Mouse (Mus musculus) liver, adult 2 months (tissue): ENCODE measurements at regions not wholly inside any gene's neighbourhood (a gene's known extent, or its start where the extent isn't known, plus 50 kb on each side); places are given as distances from the start of the nearest gene placed in this dataset.

Experiments
- DNase-seq: peaks from one replicate; pipeline ENCODE4 v3.0.0-alpha.2; 2011; ENCODE audit warnings: low read depth, low spot score; ENCODE audit errors: extremely low read depth
- H3K27ac ChIP-seq: fragments of 200-500 bp; replicated peaks from 2 replicates; pipeline ENCODE4 v1.5.1; 2012; ENCODE audit warnings: low read depth, mild to moderate bottlenecking, control low read depth, inconsistent platforms, low read length; ENCODE audit not compliant: insufficient read depth
- H3K27me3 ChIP-seq: fragments of 200-500 bp; 2 replicates; pipeline ENCODE4 v1.6.1; 2012; ENCODE audit warnings: mild to moderate bottlenecking, moderate library complexity, low read length, inconsistent platforms; ENCODE audit not compliant: control insufficient read depth, insufficient read depth
- H3K36me3 ChIP-seq: fragments of 200-500 bp; 2 replicates; pipeline ENCODE4 v1.6.1; 2012; ENCODE audit warnings: low read length, inconsistent platforms; ENCODE audit not compliant: control insufficient read depth, insufficient read depth
- H3K4me1 ChIP-seq: fragments of 200-500 bp; 2 replicates; pipeline ENCODE4 v1.6.1; 2011; ENCODE audit warnings: low read length; ENCODE audit not compliant: control insufficient read depth, insufficient read depth
- H3K4me3 ChIP-seq: fragments of 200-500 bp; 2 replicates; pipeline ENCODE4 v1.5.1; 2011; ENCODE audit warnings: low read depth, mild to moderate bottlenecking, control low read depth, low read length, moderate library complexity; ENCODE audit not compliant: insufficient read depth
- H3K79me2 ChIP-seq: fragments of 200-500 bp; 2 replicates; pipeline ENCODE4 v1.6.1; 2012; ENCODE audit warnings: inconsistent platforms, mild to moderate bottlenecking, low read length, moderate library complexity; ENCODE audit not compliant: control insufficient read depth, insufficient read depth
- H3K9ac ChIP-seq: fragments of 200-500 bp; 2 replicates; pipeline ENCODE4 v1.6.1; 2012; ENCODE audit warnings: low read depth, mild to moderate bottlenecking, control low read depth, inconsistent platforms, low read length
- CTCF ChIP-seq: fragments of 200-500 bp; IDR thresholded peaks from 2 replicates; pipeline ENCODE4 v1.5.1; 2011; ENCODE audit warnings: low read depth, low read length, control low read depth
- POLR2A ChIP-seq: fragments of 200-500 bp; IDR thresholded peaks from 2 replicates; pipeline ENCODE4 v1.6.1; 2011; ENCODE audit warnings: low read length, control low read depth; ENCODE audit not compliant: insufficient read depth; ENCODE audit errors: extremely low read depth
- WGBS: fragments of 180-500 bp; shearing (Covaris S2); methylation state at CpG from one replicate; pipeline ENCODE4 v1.1.7; 2018; 5-methylcytosine and 5-hydroxymethylcytosine counted together

- no peak overlapping the region for H3K4me3 ChIP-seq
- 76% methylated on average over 1 of the region's 1 CpGs for WGBS
- H3K9ac ChIP-seq, result no peak overlapping the region
- no peak for DNase-seq
- no peaks in the 10 kb centered on the region for H3K27me3 ChIP-seq
- no peaks in the 10 kb centered on the region for H3K79me2 ChIP-seq
- H3K36me3 ChIP-seq, result no peaks in the 10 kb centered on the region
- H3K27ac ChIP-seq, result no peak overlapping the region
- TF ChIP-seq CTCF, result no peak
- TF ChIP-seq POLR2A, result no peak
- no peaks in the 10 kb centered on the region for H3K4me1 ChIP-seq
Measured at GRCm38 (mm10) chr2:134003146-134003545, 451.2 kb downstream of the Bmp2 start.

DNA sequence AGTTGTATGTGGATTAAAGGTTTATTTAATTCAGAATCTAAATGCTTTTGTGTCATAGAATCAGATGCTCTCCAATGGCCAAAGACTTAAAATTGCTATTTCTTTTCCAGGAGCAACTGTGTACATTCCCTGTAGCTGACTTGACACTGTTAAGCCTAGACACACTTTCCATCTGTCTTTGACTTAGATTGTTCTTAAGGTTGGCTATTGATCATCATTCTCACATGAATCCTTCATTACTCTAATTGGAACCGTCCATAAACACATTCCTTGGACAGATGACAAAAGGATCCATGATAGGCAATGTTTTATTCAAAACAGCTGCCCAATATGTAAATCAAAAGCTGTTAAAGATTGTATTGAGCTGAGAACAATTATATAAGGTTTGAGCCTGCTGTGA lies 442.8 kb downstream of the Bmp2 start:
- Histone ChIP-seq H3K9ac (no peak overlapping the region), H3K4me1 (no peaks in the 10 kb centered on the region), H3K79me2 (no peaks in the 10 kb centered on the region), H3K36me3 (no peaks in the 10 kb centered on the region), H3K27me3 (no peaks in the 10 kb centered on the region), H3K4me3 (no peak overlapping the region), H3K27ac (no peak overlapping the region)
- whole genome bisulfite sequencing, result 83% methylated on average over 1 of the region's 1 CpGs
- no peak for DNase-seq
- TF ChIP-seq CTCF (no peak), POLR2A (no peak)

GRCm38 (mm10) chr2:133994337-133994736 lies 442.4 kb downstream of the Bmp2 start:
- Histone ChIP-seq H3K79me2 (no peaks in the 10 kb centered on the region), H3K9ac (no peak overlapping the region), H3K4me1 (no peaks in the 10 kb centered on the region), H3K36me3 (no peaks in the 10 kb centered on the region), H3K4me3 (no peak overlapping the region), H3K27me3 (no peaks in the 10 kb centered on the region), H3K27ac (no peak overlapping the region)
- DNase-seq, result no peak
- TF ChIP-seq CTCF (no peak), POLR2A (no peak)
- 86% methylated on average over 9 of the region's 9 CpGs for WGBS

DNA sequence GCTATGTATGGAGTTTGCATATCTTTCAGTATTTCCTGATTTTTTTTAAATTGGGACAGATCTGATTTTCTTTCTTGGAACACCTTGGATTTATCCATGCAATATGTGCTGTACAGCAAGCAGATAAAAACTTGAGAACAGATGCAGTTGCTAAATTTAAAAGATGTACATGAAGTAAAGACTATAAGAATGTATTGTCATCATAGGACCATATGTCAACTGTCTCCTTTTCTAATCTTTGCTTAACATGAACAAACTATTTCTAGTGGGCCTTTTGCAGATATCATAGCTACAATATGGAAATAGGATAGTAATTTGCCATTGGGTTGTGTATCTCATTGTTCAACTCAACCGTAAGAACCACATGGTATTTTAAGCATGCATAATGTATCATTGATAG lies 435.7 kb downstream of the Bmp2 start:
- Histone ChIP-seq H3K27me3 (no peaks in the 10 kb centered on the region), H3K27ac (no peak overlapping the region), H3K4me1 (no peaks in the 10 kb centered on the region), H3K9ac (no peak overlapping the region), H3K4me3 (no peak overlapping the region), H3K79me2 (no peaks in the 10 kb centered on the region), H3K36me3 (no peaks in the 10 kb centered on the region)
- WGBS, result 91% methylated on average over 1 of the region's 1 CpGs
- no peak for DNase-seq
- TF ChIP-seq POLR2A (no peak), CTCF (no peak)
